Mouse (Mus musculus): ENCODE data around the gene Shisal1. TPM values are rescaled to one million over a fixed set of nuclear protein-coding genes. Genes with fewer than 3 reads are reported as not detected.

The Shisal1 gene
- total and polyA plus RNA-seq, 3 experiments = not detected

DNA sequence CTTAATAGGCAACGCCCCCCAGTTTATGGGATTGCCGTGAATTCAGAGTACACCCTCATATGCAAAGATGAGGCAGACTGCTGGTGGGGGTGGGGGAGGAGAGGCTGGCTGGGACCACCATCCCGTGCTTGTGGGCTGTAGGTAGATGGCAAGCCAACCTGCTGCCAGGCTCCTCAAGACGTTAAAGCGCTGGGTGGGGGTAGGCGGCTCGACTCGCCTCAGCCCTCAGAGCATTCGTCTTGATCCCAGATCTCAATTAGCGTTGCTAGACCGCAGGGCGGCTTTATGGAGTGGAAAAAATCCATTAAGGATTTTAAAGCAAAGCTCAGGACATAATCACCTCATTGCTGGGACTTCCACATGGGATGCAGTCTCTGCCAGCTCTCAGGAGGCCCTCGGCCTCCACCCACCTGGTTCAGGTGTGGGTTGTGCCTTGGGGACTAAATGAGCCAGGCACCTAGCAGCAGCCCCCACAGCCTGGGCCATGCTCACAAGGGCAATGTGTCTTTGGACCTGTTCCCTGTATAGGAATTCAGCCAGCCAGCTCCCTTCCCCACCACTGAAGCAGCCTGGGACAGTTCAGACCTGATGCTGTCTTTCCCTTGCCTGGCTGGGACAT lies 34.5 kb upstream of the Shisal1 start:
- Histone ChIP-seq H3K9ac (ENCODE audit: insufficient read depth, low read depth) (no peak overlapping the region), H3K4me2 (ENCODE audit: insufficient read depth, low read depth, poor library complexity, severe bottlenecking) (no peak overlapping the region), H3K9me3 (replicated peaks; ENCODE audit: low read length) (peaks cover 6% of the 10 kb centered on the region), H3K27ac (ENCODE audit: insufficient read depth, low read depth) (no peak overlapping the region), H3K36me3 (replicated peaks in 1 of 2; ENCODE audit: control insufficient read depth in 1 of 2, insufficient read depth in 1 of 2, low read length in 1 of 2) (no peaks in the 10 kb centered on the region), H3K4me1 (ENCODE audit: control insufficient read depth in 1 of 2, insufficient read depth in 2 of 2) (no peaks in the 10 kb centered on the region), H3K27me3 (replicated peaks) (peaks cover 73% of the 10 kb centered on the region), H3K79me2 (replicated peaks; ENCODE audit: control insufficient read depth, extremely low read depth, insufficient read depth, poor library complexity, severe bottlenecking) (no peaks in the 10 kb centered on the region), H3K4me3 (replicated peaks in 1 of 3; ENCODE audit: low read depth in 2 of 3, low read length in 2 of 3, poor library complexity in 1 of 3) (no peak overlapping the region)
- in situ Hi-C loops (cut with MboI; ENCODE audit: low pct_ligation_motif_present, low pct_unique_long_range_greater_than_20kb, low sequenced_read_pairs) (no loop called here), dilution Hi-C loops (cut with MboI; ENCODE audit: extremely low pct_ligation_motif_present, extremely low pct_unique_long_range_greater_than_20kb, low sequenced_read_pairs) (no loop called here)
- no peak for DNase-seq (ENCODE audit: extremely low read depth)
- no peak for TF ChIP-seq USF2 (conservative IDR thresholded peaks at IDR 0.05; ENCODE audit: low read depth, low read length)
- TF ChIP-seq MYC (IDR thresholded peaks at IDR 0.05; ENCODE audit: low read depth, low read length) = no peak
- no peak for TF ChIP-seq CHD1 (IDR thresholded peaks at IDR 0.05; ENCODE audit: low read depth, low read length)
- no peak for TF ChIP-seq IRF4 (IDR thresholded peaks at IDR 0.05; ENCODE audit: low read depth, low read length)
- TF ChIP-seq MAFK (IDR thresholded peaks at IDR 0.05; ENCODE audit: insufficient replicate concordance, low read length) = no peak

DNA sequence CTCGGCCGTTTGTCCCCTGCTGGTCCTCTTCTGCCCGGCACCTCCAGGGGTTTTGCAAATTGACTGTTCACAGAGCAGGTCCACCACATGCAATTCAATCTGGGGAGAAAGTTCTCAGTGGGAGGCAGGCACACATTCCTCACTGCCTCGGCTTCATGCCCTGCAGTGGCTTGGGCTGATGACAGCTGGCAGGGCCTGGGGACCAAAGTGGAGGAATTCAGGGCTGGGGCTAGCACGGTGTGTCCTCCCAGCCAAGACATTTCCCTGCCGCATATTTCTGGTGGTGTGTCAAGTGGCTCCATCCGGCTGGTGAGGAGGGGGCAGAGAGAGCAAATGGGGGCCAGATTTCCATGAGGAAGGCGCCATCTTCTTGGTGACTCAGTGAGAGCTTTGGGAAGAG lies 22.5 kb upstream of the Shisal1 start:
- H3K27me3 ChIP-seq (replicated peaks) = peaks cover 95% of the 10 kb centered on the region
- no peaks in the 10 kb centered on the region for H3K4me1 ChIP-seq (ENCODE audit: control insufficient read depth in 1 of 2, insufficient read depth in 2 of 2)
- in situ Hi-C loops (cut with MboI; ENCODE audit: low pct_ligation_motif_present, low pct_unique_long_range_greater_than_20kb, low sequenced_read_pairs) (no loop called here), dilution Hi-C loops (cut with MboI; ENCODE audit: extremely low pct_ligation_motif_present, extremely low pct_unique_long_range_greater_than_20kb, low sequenced_read_pairs) (no loop called here)
- H3K9me3 ChIP-seq (replicated peaks; ENCODE audit: low read length) = no peaks in the 10 kb centered on the region
- TF ChIP-seq MXI1 (IDR thresholded peaks at IDR 0.05; ENCODE audit: low read depth, low read length) (no peak), MAZ (IDR thresholded peaks at IDR 0.05; ENCODE audit: low read depth, low read length) (no peak), CTCF (conservative IDR thresholded peaks at IDR 0.05 in 1 of 2, IDR thresholded peaks at IDR 0.05 in 1 of 2; ENCODE audit: low read depth in 2 of 2, low read length in 2 of 2) (no peak), NELFE (IDR thresholded peaks at IDR 0.05; ENCODE audit: low read depth, low read length) (no peak), CHD1 (IDR thresholded peaks at IDR 0.05; ENCODE audit: low read depth, low read length) (no peak), SIN3A (IDR thresholded peaks at IDR 0.05; ENCODE audit: low read length) (no peak), ZKSCAN1 (IDR thresholded peaks at IDR 0.05; ENCODE audit: borderline replicate concordance, low read depth, low read length) (no peak), RCOR1 (conservative IDR thresholded peaks at IDR 0.05; ENCODE audit: low read depth, low read length) (no peak), NRF1 (IDR thresholded peaks at IDR 0.05; ENCODE audit: low read depth, low read length) (no peak), USF2 (conservative IDR thresholded peaks at IDR 0.05; ENCODE audit: low read depth, low read length) (no peak), PAX5 (IDR thresholded peaks at IDR 0.05; ENCODE audit: low read length) (no peak), MAFK (IDR thresholded peaks at IDR 0.05; ENCODE audit: insufficient replicate concordance, low read length) (no peak), SMC3 (IDR thresholded peaks at IDR 0.05; ENCODE audit: low read depth, low read length) (no peak), ETS1 (conservative IDR thresholded peaks at IDR 0.05; ENCODE audit: low read depth, low read length) (no peak), ZNF384 (IDR thresholded peaks at IDR 0.05; ENCODE audit: low read depth, low read length) (no peak), USF1 (IDR thresholded peaks at IDR 0.05; ENCODE audit: low read depth, low read length) (no peak), RAD21 (IDR thresholded peaks at IDR 0.05; ENCODE audit: low read depth, low read length) (no peak), TCF12 (IDR thresholded peaks at IDR 0.05; ENCODE audit: low read depth, low read length) (no peak), BHLHE40 (IDR thresholded peaks at IDR 0.05; ENCODE audit: low read depth, low read length) (no peak), CHD2 (IDR thresholded peaks at IDR 0.05; ENCODE audit: low read length) (no peak)
- no peak for DNase-seq (ENCODE audit: extremely low read depth)
- no peak overlapping the region for H3K4me3 ChIP-seq (replicated peaks in 1 of 3; ENCODE audit: low read depth in 2 of 3, low read length in 2 of 3, poor library complexity in 1 of 3)
- H3K79me2 ChIP-seq (replicated peaks; ENCODE audit: control insufficient read depth, extremely low read depth, insufficient read depth, poor library complexity, severe bottlenecking) = no peaks in the 10 kb centered on the region
- H3K4me2 ChIP-seq (ENCODE audit: insufficient read depth, low read depth, poor library complexity, severe bottlenecking) = no peak overlapping the region
- H3K9ac ChIP-seq (ENCODE audit: insufficient read depth, low read depth) = no peak overlapping the region
- no peaks in the 10 kb centered on the region for H3K36me3 ChIP-seq (replicated peaks in 1 of 2; ENCODE audit: control insufficient read depth in 1 of 2, insufficient read depth in 1 of 2, low read length in 1 of 2)
- no peak overlapping the region for H3K27ac ChIP-seq (ENCODE audit: insufficient read depth, low read depth)
